Mouse (Mus musculus): Measurements from ENCODE around the gene Mex3a.

GRCm38 (mm10) chr3:88536103-88536930 lies 4.1 kb downstream of the Mex3a start:
- TF ChIP-seq POLR2A (IDR thresholded peaks at IDR 0.05; ENCODE audit: low read depth, low read length): no peak
- no peak for TF ChIP-seq TCF12 (IDR thresholded peaks at IDR 0.05; ENCODE audit: low read depth, low read length)
- TF ChIP-seq CTCF (conservative IDR thresholded peaks at IDR 0.05 in 1 of 2, IDR thresholded peaks at IDR 0.05 in 1 of 2; ENCODE audit: low read depth in 2 of 2, low read length in 2 of 2): no peak
- TF ChIP-seq MAZ (IDR thresholded peaks at IDR 0.05; ENCODE audit: low read depth, low read length): no peak
- TF ChIP-seq MAFK (IDR thresholded peaks at IDR 0.05; ENCODE audit: insufficient replicate concordance, low read length): no peak
- no peak for TF ChIP-seq IRF4 (IDR thresholded peaks at IDR 0.05; ENCODE audit: low read depth, low read length)
- no peak for TF ChIP-seq USF1 (IDR thresholded peaks at IDR 0.05; ENCODE audit: low read depth, low read length)
- TF ChIP-seq KAT2A (IDR thresholded peaks at IDR 0.05; ENCODE audit: insufficient replicate concordance, low read length): no peak
- TF ChIP-seq RAD21 (IDR thresholded peaks at IDR 0.05; ENCODE audit: low read depth, low read length): no peak
- no peak for TF ChIP-seq MEF2A (IDR thresholded peaks at IDR 0.05; ENCODE audit: borderline replicate concordance, low read depth, low read length)

Measured in CH12.LX (cell line).